Mouse (Mus musculus) midbrain, embryonic 11.5 days (tissue): ENCODE data around the gene Hyls1. TPM values are rescaled to one million over a fixed set of nuclear protein-coding genes. Genes with fewer than 3 reads are reported as not detected.

Source experiments
- ATAC-seq: fragments of 200-750 bp; cut with Nextera tagmentation; 2 replicates; pipeline ENCODE4 v1.8.0; 2017; ENCODE audit warnings: moderate TSS enrichment, moderate library complexity; ENCODE audit not compliant: low FRiP score
- DNase-seq: peaks from one replicate; pipeline ENCODE4 v3.0.0; 2015; ENCODE audit warnings: low spot score; ENCODE audit errors: missing footprints
- H3K27ac ChIP-seq: fragments of 300-500 bp; sonication (generic); 2 replicates; pipeline ENCODE4 v1.5.1; 2014; ENCODE audit warnings: low read depth, low read length
- H3K27me3 ChIP-seq: fragments of 300-500 bp; sonication (generic); 2 replicates; pipeline ENCODE4 v1.6.1; 2014; ENCODE audit warnings: mild to moderate bottlenecking, low read length, moderate library complexity, mixed read lengths; ENCODE audit not compliant: control insufficient read depth, insufficient read depth
- H3K36me3 ChIP-seq: fragments of 300-500 bp; sonication (generic); 2 replicates; pipeline ENCODE4 v1.6.1; 2014; ENCODE audit warnings: mild to moderate bottlenecking, low read length, moderate library complexity, mixed read lengths; ENCODE audit not compliant: control insufficient read depth, insufficient read depth
- H3K4me1 ChIP-seq: fragments of 300-500 bp; sonication (generic); 2 replicates; pipeline ENCODE4 v1.6.1; 2014; ENCODE audit warnings: low read length; ENCODE audit not compliant: control insufficient read depth, insufficient read depth
- H3K4me2 ChIP-seq: fragments of 300-500 bp; sonication (generic); 2 replicates; pipeline ENCODE4 v1.6.1; 2014; ENCODE audit warnings: mild to moderate bottlenecking, moderate library complexity
- H3K4me3 ChIP-seq: fragments of 300-500 bp; sonication (generic); 2 replicates; pipeline ENCODE4 v1.5.1; 2014; ENCODE audit warnings: low read depth, low read length
- H3K9ac ChIP-seq: fragments of 300-500 bp; sonication (generic); 2 replicates; pipeline ENCODE4 v1.6.1; 2014; ENCODE audit warnings: low read length
- H3K9me3 ChIP-seq: fragments of 300-500 bp; sonication (generic); 2 replicates; pipeline ENCODE4 v1.6.1; 2016; ENCODE audit warnings: low read length; ENCODE audit not compliant: control insufficient read depth
- WGBS: fragments of 180-500 bp; shearing (Covaris S2); extraction: QIAGEN DNeasy Blood & Tissue Kit; methylation state at CpG from one replicate; pipeline ENCODE4 v1.1.7; 2014; 5-methylcytosine and 5-hydroxymethylcytosine counted together
- polyA plus RNA-seq: library from polyadenylated mRNA; unstranded; fragments of >200 nt; fragmentation: Nextera tagmentation; extraction: Ambion mirVana; gene quantifications from 2 replicates; pipeline ENCODE4 v1.2.1, GENCODE M21; 2014

The Hyls1 gene
- polyA plus RNA-seq, 1 experiment from 2014 or later: 32.6 TPM

- Histone ChIP-seq H3K27me3 (no peaks in the 10 kb centered on the region), H3K4me3 (no peak overlapping the region), H3K9ac (no peak overlapping the region), H3K27ac (no peak overlapping the region), H3K4me1 (no peaks in the 10 kb centered on the region), H3K9me3 (no peaks in the 10 kb centered on the region), H3K4me2 (no peak overlapping the region), H3K36me3 (no peaks in the 10 kb centered on the region)
- DNase-seq: peak; percentile 69
- WGBS: 81% methylated on average over 4 of the region's 4 CpGs
- no peak for ATAC-seq
Measured at GRCm38 (mm10) chr9:35535876-35536275, 34.3 kb downstream of the Hyls1 start.

- H3K9ac ChIP-seq: no peak overlapping the region
- peak; percentile 90 for ATAC-seq
- no peaks in the 10 kb centered on the region for H3K27me3 ChIP-seq
- H3K4me2 ChIP-seq: no peak overlapping the region
- DNase-seq: peak; percentile 93
- H3K9me3 ChIP-seq: no peaks in the 10 kb centered on the region
- WGBS: 8% methylated on average over 2 of the region's 2 CpGs
- no peak overlapping the region for H3K4me3 ChIP-seq
- H3K4me1 ChIP-seq: no peaks in the 10 kb centered on the region
- H3K27ac ChIP-seq: no peak overlapping the region
- no peaks in the 10 kb centered on the region for H3K36me3 ChIP-seq
Measured at GRCm38 (mm10) chr9:35535110-35535509, 35.1 kb downstream of the Hyls1 start.

- H3K4me3 ChIP-seq: no peak overlapping the region
- no peak for DNase-seq
- no peaks in the 10 kb centered on the region for H3K27me3 ChIP-seq
- ATAC-seq: no peak
- H3K9ac ChIP-seq: no peak overlapping the region
- H3K4me2 ChIP-seq: no peak overlapping the region
- no peaks in the 10 kb centered on the region for H3K36me3 ChIP-seq
- H3K27ac ChIP-seq: no peak overlapping the region
- 80% methylated on average over 9 of the region's 9 CpGs for WGBS
- H3K9me3 ChIP-seq: no peaks in the 10 kb centered on the region
- H3K4me1 ChIP-seq: no peaks in the 10 kb centered on the region
Measured at GRCm38 (mm10) chr9:35533266-35533665, 36.9 kb downstream of the Hyls1 start.

GRCm38 (mm10) chr9:35529796-35530195 lies 40.4 kb downstream of the Hyls1 start:
- Histone ChIP-seq H3K9me3 (no peaks in the 10 kb centered on the region), H3K4me3 (no peak overlapping the region), H3K9ac (no peak overlapping the region), H3K27me3 (no peaks in the 10 kb centered on the region), H3K4me1 (no peaks in the 10 kb centered on the region), H3K4me2 (no peak overlapping the region), H3K36me3 (no peaks in the 10 kb centered on the region), H3K27ac (no peak overlapping the region)
- 53% methylated on average over 1 of the region's 1 CpGs for WGBS
- ATAC-seq: no peak
- DNase-seq: peak; percentile 59

GRCm38 (mm10) chr9:35529141-35529540 lies 41.1 kb downstream of the Hyls1 start:
- ATAC-seq: no peak
- Histone ChIP-seq H3K9me3 (no peaks in the 10 kb centered on the region), H3K36me3 (no peaks in the 10 kb centered on the region), H3K27me3 (no peaks in the 10 kb centered on the region), H3K4me1 (no peaks in the 10 kb centered on the region), H3K27ac (no peak overlapping the region), H3K4me3 (no peak overlapping the region), H3K9ac (no peak overlapping the region), H3K4me2 (no peak overlapping the region)
- peak; percentile 49 for DNase-seq
- 65% methylated on average over 3 of the region's 3 CpGs for WGBS

- no peak overlapping the region for H3K27ac ChIP-seq
Measured at GRCm38 (mm10) chr9:35523941-35524411, 46.2 kb downstream of the Hyls1 start.

GRCm38 (mm10) chr9:35523541-35523940 lies 46.7 kb downstream of the Hyls1 start:
- no peaks in the 10 kb centered on the region for H3K9me3 ChIP-seq
- DNase-seq: peak; percentile 87
- no peaks in the 10 kb centered on the region for H3K27me3 ChIP-seq
- H3K4me3 ChIP-seq: no peak overlapping the region
- ATAC-seq: peak; percentile 73
- H3K9ac ChIP-seq: no peak overlapping the region
- no peak overlapping the region for H3K27ac ChIP-seq
- H3K4me2 ChIP-seq: no peak overlapping the region
- H3K4me1 ChIP-seq: peaks cover 10% of the 10 kb centered on the region
- no peaks in the 10 kb centered on the region for H3K36me3 ChIP-seq
- WGBS: 18% methylated on average over 5 of the region's 5 CpGs

More at GRCm38 (mm10) chr9:35523941-35524411, 46.2 kb downstream of the Hyls1 start:
- Histone ChIP-seq H3K9me3 (no peaks in the 10 kb centered on the region), H3K4me1 (peaks cover 10% of the 10 kb centered on the region), H3K36me3 (no peaks in the 10 kb centered on the region), H3K4me2 (no peak overlapping the region), H3K27me3 (no peaks in the 10 kb centered on the region), H3K4me3 (no peak overlapping the region), H3K9ac (no peak overlapping the region)
- ATAC-seq (peak; percentile 86), DNase-seq (peak; percentile 97)
- WGBS: 27% methylated on average over 7 of the region's 7 CpGs

GRCm38 (mm10) chr9:35522821-35523515 lies 47.2 kb downstream of the Hyls1 start:
- H3K9ac ChIP-seq: no peak overlapping the region
- no peak overlapping the region for H3K4me2 ChIP-seq
- no peaks in the 10 kb centered on the region for H3K27me3 ChIP-seq
- WGBS: 88% methylated on average over 1 of the region's 1 CpGs
- peaks cover 10% of the 10 kb centered on the region for H3K4me1 ChIP-seq
- H3K4me3 ChIP-seq: no peak overlapping the region
- H3K9me3 ChIP-seq: no peaks in the 10 kb centered on the region
- peak; percentile 59 for DNase-seq
- no peak overlapping the region for H3K27ac ChIP-seq
- ATAC-seq: no peak
- no peaks in the 10 kb centered on the region for H3K36me3 ChIP-seq

GRCm38 (mm10) chr9:35522241-35522640 lies 48.0 kb downstream of the Hyls1 start:
- WGBS: 73% methylated on average over 2 of the region's 2 CpGs
- peak; percentile 51 for DNase-seq
- no peak for ATAC-seq

More at GRCm38 (mm10) chr9:35522241-35522640, 48.0 kb downstream of the Hyls1 start:
- H3K36me3 ChIP-seq: no peaks in the 10 kb centered on the region
- no peaks in the 10 kb centered on the region for H3K27me3 ChIP-seq
- H3K9me3 ChIP-seq: no peaks in the 10 kb centered on the region
- H3K4me3 ChIP-seq: no peak overlapping the region
- no peak overlapping the region for H3K4me2 ChIP-seq
- no peak overlapping the region for H3K27ac ChIP-seq
- H3K4me1 ChIP-seq: peaks cover 10% of the 10 kb centered on the region
- no peak overlapping the region for H3K9ac ChIP-seq
